Mouse (Mus musculus) ZHBTc4 (cell line): ENCODE data around the gene Sgca.
A peak's percentile ranks its signal among the peaks of the same experiment; 100 is the strongest.
"Not testable (repeated sequence)": the region's sequence is repeated elsewhere in the genome, so short reads cannot be mapped to it uniquely, and the experiment has no call there.

Experiments
- DNase-seq: peaks from one replicate; pipeline ENCODE4 v3.0.0-alpha.2; 2011; ENCODE audit warnings: low read depth, low spot score

The Sgca gene

DNA sequence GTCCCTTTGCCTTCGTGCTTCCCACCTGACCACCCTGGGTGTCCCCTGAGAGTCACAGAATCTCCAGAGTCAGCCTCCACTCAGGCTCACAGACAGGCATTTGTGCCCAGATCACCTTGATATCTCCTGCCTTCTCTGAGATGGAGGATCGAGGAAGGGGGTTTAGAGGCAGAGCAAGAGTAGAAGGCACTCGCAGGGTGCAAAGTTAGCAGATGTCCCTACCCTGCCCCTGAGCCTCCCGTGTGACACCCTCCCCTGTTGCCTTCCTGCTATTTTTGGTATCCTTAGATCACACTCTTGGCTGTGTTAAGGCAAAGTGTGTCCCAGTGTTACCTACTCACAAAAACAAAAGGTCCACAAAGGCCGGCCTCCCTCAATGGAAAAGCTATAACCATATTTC lies at the start of gene Sgca:
Sgca (minus strand) TSS at position 129 of the 400 bp plus-strand sequence.
- no peak for DNase-seq

DNA sequence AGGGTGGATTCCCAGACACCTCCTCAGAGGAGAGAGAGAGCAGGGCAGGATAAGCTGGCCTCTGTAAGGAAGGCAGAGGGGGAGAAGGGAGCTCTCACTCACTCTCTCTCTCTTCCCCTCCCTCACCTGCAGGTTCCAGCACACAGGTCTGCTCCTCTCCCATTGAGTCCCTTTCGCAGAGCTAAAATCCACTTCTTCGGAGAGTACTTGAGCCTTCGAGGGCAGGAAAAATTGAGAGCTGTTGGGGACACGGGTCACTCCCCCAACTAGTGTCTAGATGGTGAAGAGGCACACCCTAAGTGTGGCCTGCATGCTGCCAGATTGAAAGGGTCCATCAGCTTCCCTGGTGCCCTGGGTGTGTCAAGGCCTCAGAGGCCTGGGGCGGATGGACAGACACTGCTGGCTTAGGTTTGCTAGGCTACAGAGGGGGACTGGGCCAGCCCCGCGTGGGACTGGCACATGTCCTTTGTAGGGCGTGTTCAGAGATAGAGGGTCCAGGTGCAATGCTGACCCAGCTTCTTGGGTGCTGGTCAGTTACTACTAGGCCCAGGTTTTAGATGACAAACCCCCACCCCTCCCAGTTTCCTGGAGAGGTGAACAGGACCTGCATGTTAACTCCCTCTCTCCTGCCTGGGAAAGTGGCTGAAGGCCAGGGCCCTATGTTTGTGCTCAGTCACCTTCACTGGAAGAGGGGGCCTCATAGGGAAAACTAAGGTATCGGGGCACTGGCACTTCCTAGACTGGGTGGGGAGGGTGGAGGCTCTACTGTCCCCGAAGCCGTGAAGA lies 49.3 kb upstream of the Sgca start:
- no peak for DNase-seq

DNA sequence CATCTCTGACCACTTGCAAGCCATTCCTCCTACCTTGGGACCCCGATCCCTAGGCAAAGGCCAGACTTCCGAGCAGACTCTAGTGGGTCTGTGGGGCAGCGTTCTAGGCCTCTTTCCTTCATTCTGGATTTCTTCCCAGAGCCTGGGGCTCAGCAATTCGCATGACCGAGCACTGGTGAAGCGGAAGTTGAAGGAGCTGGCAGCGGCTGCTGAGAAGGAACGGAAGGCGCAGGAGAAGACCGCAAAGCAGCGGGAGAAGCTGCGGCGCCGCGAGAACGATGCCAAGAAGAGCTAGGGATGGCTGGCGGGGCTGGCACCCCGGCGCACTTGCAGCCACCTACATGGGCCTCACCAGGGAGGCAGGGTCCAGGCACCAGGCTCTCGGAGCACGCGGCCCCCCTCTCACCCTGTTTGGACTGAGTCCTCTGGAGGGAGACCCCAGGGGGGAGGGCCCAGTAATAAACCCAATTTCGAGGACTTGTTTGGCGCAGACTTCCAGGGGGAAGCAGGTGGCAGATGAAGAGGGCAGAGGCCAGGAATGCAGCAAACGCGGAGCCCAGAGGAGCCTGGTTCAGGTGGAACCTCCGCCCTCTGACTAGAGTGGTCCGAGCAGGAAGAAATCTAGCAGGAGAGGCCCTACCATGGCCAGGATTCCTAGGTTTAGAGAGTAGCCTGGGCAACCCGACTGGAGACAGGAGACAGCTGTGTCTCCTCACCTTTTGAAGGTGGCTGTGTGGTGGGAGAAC lies 48.5 kb upstream of the Sgca start:
- peak; percentile 49 for DNase-seq

DNA sequence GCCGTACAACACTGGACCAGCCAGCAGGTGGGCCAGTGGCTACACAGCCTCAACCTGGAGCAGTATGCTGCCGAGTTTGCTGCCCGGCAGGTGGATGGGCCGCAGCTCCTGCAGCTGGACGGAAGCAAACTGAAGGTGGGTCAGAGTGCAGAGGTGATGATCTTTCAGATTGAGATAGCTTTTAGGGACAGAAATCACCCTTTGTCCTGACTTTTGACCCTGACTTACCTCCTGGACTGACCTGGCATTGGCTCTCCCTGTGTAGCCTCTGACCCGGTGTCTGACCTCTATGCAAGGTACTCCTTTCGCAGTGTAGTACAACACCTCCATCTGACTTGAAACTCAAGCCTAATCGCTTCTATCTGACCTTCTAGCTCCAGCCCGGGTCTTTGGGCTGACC lies 47.4 kb upstream of the Sgca start:
- DNase-seq: no peak

DNA sequence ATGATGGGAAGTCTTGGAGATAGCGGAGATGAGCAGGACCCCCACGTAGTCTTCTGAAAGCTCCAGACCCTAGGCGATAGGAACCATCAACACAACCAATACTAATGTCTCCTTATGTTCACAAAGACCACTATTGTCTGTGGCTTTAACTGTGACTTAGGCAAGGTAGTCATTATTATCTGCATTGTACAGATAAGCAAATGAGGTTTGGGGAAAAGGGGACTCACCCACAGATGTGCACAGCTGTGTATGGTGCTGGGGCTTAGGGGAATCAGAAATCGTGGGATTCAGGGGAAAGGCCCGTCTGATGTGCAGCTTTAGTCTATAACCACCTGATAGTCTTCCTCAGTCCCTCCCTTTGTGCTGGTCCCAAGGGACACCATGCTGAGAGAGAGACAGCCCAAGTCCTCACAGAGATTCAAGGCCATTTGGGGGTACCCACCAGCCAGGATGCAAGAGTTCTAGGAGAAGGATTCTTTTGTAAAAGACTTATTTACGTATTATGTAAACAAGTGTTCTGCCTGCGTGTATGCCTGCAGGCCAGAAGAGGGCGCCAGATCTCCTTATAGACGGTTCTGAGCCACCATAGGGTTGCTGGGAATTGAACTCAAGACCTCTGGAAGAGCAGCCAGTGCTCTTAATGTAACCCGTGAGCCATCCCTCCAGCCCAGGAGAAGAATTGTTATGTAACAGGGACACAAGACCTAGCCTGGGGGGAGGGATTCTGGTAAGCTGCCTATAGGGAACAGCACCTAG lies 46.3 kb upstream of the Sgca start:
- DNase-seq: peak; percentile 68

DNA sequence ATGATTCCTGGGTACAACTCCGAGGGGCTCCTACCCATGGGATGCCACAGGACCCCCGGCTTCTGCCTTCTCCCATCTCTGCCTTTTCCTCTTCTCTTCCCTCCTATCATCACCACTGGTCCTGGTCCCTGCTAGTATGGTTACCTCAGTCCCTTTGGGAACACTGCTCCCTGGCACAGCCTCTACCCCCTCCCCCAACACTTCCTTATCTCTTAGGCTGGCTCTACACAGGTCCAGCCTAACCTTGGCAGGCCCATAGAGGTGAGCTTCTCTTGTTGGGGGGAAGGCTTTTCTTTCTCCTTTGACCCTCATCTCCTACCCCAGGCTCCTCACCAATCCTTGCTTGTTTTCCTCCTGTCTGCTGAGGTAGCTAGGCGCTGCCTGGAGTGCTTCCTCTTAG lies 39.4 kb upstream of the Sgca start:
- no peak for DNase-seq

DNA sequence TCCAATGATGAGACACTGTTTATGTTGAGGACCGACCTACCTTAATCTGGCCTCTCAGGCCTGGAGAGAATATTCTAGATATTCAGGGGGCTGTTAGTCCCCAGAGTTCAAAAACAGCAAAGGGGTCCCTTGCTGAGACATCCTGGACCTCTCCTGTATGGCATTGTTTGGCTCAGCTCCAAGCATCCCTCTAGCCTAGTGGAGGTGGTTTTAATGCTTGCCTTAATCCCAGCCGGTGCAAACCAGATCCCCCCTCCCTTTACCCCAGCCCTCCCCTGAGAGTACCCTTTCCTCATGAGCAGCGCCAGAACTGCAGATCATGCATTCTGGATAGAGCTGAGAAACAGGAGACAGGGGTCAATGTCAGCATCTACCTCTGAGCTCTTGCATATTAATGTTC lies 36.4 kb upstream of the Sgca start:
- DNase-seq: no peak

DNA sequence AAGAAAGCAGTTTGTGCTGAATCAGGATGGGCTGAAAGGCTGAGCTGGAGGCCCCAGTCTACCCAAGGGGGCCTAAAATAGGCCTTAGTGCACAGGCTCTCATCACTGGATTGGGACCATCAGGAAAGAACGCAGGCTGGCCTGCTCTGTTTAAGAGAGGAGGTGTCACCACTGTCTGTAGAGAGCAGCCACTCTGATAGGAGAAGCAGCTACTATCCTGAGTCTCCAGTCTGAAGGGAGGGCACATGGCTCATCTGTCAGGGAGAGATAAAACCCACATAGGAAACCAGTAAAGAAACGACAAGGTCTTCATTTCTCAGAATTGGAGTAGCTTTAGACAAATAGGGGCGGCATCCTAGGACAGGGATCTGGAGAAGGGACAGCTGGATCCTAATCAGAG lies 35.9 kb upstream of the Sgca start:
- no peak for DNase-seq

DNA sequence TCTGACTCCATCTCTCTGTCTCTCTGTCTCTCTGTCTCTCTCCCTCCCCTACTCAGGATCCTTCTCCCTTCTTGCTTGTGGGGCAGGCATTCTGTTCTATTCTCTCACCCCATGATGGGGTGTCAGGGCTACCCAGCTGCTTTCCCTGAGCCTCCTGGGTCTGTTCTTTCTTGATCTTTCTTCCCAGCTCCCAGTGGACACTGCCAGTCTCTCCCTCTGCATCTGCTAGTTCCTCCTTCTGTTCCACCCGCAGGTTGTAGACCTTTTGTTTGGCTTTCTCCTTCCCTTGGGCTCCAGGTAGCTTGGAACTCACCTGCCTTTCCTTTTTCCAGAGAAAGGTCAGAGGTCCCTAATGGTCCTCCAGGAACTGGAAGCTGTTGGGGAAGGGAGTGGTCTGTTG lies 35.3 kb upstream of the Sgca start:
- DNase-seq: no peak

DNA sequence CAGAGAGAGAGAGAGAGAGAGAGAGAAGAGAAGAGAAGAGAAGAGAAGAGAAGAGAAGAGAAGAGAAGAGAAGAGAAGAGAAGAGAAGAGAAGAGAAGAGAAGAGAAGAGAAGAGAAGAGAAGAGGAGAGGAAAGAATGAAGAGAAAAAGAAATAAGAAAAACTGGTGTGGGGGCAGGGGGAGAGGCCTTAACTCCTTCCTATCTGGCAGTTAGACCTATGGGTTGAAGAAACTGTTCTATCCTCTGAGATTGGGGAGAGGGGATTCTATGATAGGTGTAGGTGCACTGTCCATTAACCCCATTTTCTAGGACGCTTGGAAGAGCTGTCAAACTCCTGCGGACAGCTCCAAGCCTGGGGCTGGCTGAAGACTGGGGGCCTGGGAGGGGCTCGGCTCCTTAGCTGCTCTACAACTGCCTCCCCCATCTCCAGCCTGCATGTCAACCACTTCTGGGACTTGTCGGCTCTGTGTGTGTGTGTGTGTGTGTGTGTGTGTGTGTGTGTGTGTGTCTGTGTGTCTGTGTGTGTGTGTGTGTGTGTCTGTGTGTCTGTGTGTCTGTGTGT lies 34.8 kb upstream of the Sgca start:
- DNase-seq: not testable (repeated sequence)

DNA sequence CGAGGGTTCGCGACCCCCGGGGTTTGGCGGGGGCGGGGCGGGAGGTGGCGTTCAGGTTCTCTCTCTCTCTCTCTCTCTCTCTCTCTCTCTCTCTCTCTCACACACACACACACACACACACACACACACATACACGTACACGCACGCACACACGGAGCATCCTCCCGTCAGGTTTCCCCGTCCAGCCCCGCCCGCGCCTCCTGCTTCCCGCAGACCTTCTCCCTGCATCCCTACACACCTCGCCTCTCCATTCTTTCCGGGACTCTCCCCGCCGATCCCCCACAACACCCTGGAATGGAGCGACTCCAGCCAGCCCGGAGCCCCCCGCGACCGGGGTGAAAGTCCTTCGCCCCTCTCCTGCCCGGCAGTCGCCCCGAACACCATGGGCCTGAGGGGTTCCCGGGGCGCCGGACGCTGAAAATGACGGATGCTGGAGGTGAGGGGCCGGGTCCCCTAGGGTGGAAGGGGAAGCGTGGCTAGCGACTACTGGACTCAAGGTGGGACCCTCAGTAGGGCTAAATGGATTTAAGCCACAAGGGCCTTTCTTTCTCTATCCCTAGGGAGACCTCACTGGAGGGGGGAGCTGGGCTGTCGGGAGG lies 34.1 kb upstream of the Sgca start:
- no peak for DNase-seq

DNA sequence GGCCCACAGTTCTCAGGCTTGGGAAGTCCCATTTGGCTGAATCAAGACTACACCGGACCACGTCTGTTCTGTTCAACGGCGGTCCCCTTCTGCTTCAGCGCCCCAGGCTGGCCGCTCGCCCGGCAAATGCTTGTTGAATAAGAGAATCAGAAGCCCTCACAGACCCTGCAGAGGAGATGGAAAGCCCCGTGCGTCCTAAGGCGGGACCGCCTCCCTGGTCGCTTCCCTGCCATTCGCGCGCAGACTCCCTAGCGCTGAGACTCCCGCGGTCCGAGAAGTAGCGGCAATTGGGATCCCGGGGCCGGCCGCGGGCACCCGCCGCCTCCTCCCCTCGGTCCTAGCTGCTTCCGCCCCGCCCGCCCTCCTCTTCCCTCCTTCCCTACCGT lies 33.5 kb upstream of the Sgca start, which contains the start of gene Samd14:
Samd14 (plus strand) TSS at position 251 of the 386 bp plus-strand sequence.
- DNase-seq: peak; percentile 75

DNA sequence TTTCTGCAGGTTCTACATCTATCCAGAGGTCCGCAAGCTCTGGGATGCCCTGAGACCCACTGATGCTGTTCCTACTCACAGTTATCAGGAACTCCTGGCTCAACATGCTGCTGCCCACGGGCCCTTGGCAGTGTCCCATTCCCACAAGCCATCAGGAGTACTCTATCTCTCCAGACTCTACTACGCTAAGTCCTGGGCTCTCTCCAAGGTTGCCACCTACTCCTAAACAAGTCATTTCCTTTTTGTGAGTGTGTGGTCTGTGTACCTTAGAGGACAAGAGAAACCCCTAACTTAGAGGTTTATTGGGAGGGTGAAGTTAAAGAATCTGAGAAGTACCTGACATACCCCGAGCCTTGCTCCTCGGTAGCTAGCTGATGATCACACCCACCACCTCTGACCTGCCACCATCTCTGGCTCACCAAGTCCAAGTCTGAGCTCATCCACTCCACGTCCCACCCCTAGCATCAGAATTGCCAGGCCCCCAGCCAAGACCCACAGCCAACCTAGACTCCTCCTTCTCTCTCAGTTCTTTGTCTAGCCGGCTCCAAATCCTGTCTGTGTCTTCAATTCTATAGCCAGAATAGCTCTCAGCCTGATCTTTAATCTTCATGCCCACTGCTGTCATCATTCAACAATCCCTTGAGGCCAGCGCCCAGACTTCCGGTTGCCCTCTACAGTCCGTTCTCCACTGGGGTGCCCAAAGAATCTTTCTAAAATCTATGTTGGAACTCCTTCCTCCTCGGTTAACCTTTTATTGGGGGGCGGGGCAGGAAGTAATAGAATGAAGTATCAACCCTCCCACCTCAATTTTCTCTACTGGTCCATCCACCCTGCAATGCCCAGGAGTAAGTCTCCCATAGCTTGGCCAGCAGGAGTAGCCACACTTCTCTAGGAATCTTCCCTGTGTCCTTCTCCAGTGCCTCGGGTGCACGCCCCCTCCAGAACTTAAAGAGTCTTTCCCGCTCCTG lies 32.8 kb upstream of the Sgca start:
- DNase-seq: no peak

DNA sequence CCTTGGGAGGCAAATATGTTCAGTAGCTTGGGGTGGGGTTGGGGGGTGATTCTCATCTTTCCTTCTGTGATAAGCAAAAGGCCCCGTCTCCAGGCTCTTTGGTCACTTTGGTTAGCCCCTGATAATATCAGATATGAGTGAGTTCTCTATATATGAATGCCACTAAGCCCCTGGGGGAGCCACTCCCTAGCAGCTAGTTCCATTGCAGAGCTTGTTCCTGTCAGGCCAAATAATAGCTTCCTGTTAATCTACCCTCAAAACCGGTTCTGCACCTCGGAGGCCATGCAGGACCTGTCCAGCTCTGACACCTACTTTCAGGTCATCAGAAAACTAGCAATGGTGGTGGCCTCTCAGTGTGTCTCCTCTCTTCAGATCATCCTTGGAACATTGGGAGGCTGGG lies 31.3 kb upstream of the Sgca start:
- DNase-seq: no peak

DNA sequence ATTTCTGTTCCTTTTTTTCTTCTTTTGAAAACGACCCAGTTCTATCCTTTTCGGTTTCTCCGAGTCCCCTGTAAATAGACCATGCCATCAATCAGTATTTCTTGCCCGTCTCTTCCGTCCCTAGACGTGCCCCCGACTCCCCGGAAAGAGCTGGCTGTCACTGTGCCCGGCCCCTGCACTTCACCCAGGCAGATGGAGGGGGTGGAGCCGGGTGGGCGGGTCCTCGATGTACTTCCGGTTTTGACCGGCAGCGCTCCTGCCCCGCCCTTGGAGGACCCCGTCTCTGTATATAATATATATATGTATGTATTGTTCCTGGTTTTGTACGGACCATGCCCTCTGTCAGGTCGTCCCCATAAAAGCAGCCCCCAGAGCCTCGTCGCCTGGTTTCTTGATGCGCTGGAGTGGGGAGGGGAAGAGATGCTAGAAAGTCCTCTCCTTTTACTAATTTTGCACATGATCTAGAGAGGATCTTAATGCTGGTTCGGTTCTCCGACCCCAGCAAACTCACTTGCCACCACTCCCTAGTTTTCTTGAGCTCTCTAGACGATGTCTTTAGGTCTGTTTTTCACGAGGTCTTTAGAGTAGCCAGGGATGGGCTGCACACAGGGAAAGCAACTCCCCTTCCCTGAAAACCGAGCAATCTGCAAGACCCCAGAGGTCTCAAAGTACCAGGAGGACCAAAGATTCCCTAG lies 30.5 kb upstream of the Sgca start:
- DNase-seq: peak; percentile 69

DNA sequence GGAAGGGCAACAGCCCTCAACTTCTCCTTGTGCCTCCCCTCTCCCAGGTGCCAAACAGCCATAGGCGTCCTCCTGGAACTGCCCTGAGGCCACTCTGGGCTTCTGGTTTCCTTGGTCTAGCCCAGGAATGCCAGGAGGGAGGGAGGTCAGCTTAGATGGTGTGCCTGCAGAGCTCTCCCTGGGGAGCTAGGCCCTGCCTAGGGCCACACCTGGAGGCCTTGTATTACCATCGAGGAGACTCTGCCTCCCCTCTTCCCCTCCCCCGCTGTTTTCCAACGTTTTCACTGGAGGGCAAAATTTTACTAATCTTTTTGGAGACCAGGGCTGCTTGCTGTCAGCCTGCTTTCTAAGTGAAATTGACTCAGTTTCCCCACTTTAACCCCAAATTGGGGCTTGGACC lies 29.9 kb upstream of the Sgca start:
- DNase-seq: no peak

DNA sequence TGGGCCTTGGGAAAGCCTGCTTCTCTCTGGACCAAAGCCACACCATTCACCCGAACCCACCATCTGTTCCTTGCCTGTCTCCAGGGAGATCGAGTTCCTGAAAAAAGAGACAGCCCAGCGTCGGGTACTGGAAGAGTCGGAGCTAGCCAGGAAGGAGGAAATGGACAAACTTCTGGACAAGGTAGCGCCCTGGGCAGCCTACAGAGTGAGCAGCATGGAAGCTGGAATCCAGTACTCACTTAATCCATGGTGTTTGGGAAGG lies 28.7 kb upstream of the Sgca start:
- DNase-seq: no peak

DNA sequence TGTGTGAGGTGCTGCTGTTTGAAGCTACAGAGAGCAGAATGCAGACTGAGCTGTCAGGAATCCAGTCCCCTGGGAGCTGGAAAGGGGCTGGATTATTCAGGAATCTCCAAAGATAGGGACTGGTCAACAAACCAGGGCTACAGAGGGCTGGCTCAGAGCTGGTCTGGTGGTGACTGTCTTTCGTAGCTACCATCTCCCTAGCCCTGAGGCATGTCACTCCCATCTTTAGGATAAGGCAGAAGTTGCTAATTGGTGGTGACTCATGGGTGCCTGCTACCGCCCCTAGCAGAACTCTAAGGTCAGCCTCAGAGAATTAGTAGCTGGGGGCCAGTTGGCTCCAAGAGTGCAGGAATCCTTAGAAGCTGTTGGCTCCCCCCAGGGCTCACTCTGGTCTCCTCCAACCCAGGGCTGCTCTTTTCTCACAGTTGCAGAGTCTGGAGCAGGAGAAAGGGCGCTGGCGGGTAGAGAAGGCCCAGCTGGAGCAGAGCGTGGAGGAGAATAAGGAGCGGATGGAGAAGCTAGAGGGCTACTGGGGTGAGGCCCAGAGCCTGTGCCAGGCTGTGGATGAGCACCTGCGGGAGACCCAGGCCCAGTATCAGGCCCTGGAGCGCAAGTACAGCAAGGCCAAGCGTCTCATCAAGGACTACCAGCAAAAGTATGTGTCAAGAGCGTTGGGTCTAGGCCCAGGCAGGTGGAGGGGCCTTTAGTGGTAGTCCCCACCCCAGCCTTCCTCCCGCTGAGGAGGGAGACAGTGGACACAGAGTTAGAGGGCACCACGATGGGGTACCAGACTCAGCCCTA lies 28.2 kb upstream of the Sgca start:
- DNase-seq: no peak

DNA sequence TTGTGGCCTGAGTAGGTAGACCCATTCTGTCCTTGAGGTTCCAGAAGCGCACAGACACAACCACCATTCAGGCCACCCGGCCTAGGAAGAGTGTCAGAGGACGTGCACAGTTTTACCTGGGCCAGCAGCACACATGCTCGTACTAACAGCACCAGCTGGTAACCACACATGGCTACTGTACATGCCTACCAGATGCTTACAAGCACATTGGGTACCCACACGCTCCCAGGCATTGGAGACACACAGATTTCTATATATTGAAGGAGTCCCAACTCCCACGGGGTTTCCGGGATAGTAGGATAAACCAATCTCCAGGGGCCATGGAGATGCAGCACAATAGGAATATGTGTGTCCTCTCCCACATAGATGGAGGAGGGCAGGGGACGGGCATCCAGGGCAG lies 26.6 kb upstream of the Sgca start:
- DNase-seq: no peak
